ENCODE assay signal across 10 mouse cellular contexts in genomic region chr12:80091080-80091479, GRCm38 (mm10). TPM values are rescaled to one million over a fixed set of nuclear protein-coding genes. Genes with fewer than 3 reads are reported as not detected.
A peak's percentile ranks its signal among the peaks of the same experiment; 100 is the strongest.
DNase-seq lines count a peak whose midpoint lies in the region; ATAC-seq lines count a peak whose summit lies in the region.
"Had no signal": no experiment of that assay in that cellular context is flagged by ENCODE, and none has a peak within 500 bp of the region (broad histone marks: within the 10 kb centered on the region; RNA-seq: fewer than 3 reads in every experiment).

No protein-coding gene starts in this region.

- no peaks in the 10 kb centered on the region for H3K36me3 ChIP-seq in lung, embryonic 16.5 days (ENCODE audit: control insufficient read depth, insufficient read depth, low read length)
- H3K36me3 ChIP-seq in limb, embryonic 10.5 days: no peaks in the 10 kb centered on the region
- H3K36me3 ChIP-seq in stomach, embryonic 14.5 days (ENCODE audit: control insufficient read depth, insufficient read depth, low read length): no peaks in the 10 kb centered on the region
- H3K36me3 ChIP-seq: neural tube, embryonic 12.5 days had no signal

- ATAC-seq in lung, embryonic 16.5 days (ENCODE audit: low read depth): peak; percentile 83
- ATAC-seq in stomach, embryonic 14.5 days (ENCODE audit: insufficient number of reproducible peaks, insufficient read depth, low FRiP score, low read depth): no peak

- DNase-seq in heart, adult 11 months: peak; percentile 92
- DNase-seq in heart, postnatal 10 days: no peak
- no peak for DNase-seq in lung, postnatal 10 days
- DNase-seq in limb, embryonic 10.5 days (ENCODE audit: low spot score): no peak
- DNase-seq in urinary bladder, postnatal 36 days (ENCODE audit: low spot score in 2 of 2): no peak
- no peak for DNase-seq in left cerebral cortex, adult 9 months (ENCODE audit: low spot score in 2 of 2)
- DNase-seq: left cerebral cortex, postnatal 4 days had no signal

- no peaks in the 10 kb centered on the region for H3K27me3 ChIP-seq in lung, embryonic 16.5 days (ENCODE audit: control insufficient read depth, insufficient read depth, low read depth, low read length)
- no peaks in the 10 kb centered on the region for H3K27me3 ChIP-seq in limb, embryonic 10.5 days (ENCODE audit: low read depth, poor library complexity, severe bottlenecking)
- no peaks in the 10 kb centered on the region for H3K27me3 ChIP-seq in stomach, embryonic 14.5 days (ENCODE audit: control insufficient read depth, insufficient read depth, low read length)
- H3K27me3 ChIP-seq: neural tube, embryonic 12.5 days had no signal

- H3K27ac ChIP-seq in lung, embryonic 16.5 days (ENCODE audit: low read length): peak overlapping the region; percentile 80
- peak overlapping the region; percentile 54; the same call in 1 of the 2 replicates for H3K27ac ChIP-seq in limb, embryonic 10.5 days
- H3K27ac ChIP-seq in stomach, embryonic 14.5 days (ENCODE audit: low read length): peak overlapping the region; percentile 61; the same call in 1 of the 2 replicates
- H3K27ac ChIP-seq: neural tube, embryonic 12.5 days had no signal

- H3K4me2 ChIP-seq in lung, embryonic 16.5 days (ENCODE audit: low read depth, low read length): peak overlapping the region; percentile 35
- 0 out of 2 replicates have a peak overlapping the region, but pooled peaks have one; percentile 14 for H3K4me2 ChIP-seq in stomach, embryonic 14.5 days (replicated peaks; ENCODE audit: low read depth, low read length)
- H3K4me2 ChIP-seq: neural tube, embryonic 12.5 days had no signal

- no peak overlapping the region for H3K4me3 ChIP-seq in lung, embryonic 16.5 days (ENCODE audit: low read length)
- no peak overlapping the region for H3K4me3 ChIP-seq in limb, embryonic 10.5 days
- no peak overlapping the region for H3K4me3 ChIP-seq in stomach, embryonic 14.5 days (ENCODE audit: low read depth, low read length)
- H3K4me3 ChIP-seq: neural tube, embryonic 12.5 days had no signal

- WGBS in lung, embryonic 16.5 days: 27% methylated on average over 8 of the region's 8 CpGs
- WGBS in limb, embryonic 10.5 days: 48% methylated on average over 8 of the region's 8 CpGs
- WGBS in stomach, embryonic 14.5 days: 26% methylated on average over 8 of the region's 8 CpGs

- intact Hi-C loops in heart, postnatal 10 days (cut with DNase I): no loop called here

- no peak overlapping the region for H3K9ac ChIP-seq in lung, embryonic 16.5 days (ENCODE audit: low read length)
- H3K9ac ChIP-seq in stomach, embryonic 14.5 days (replicated peaks; ENCODE audit: low read depth, low read length): no peak overlapping the region
- H3K9ac ChIP-seq: neural tube, embryonic 12.5 days had no signal

- peaks cover 13% of the 10 kb centered on the region for H3K4me1 ChIP-seq in lung, embryonic 16.5 days (replicated peaks; ENCODE audit: control insufficient read depth, insufficient read depth, low read length)
- peaks cover 16% of the 10 kb centered on the region for H3K4me1 ChIP-seq in limb, embryonic 10.5 days
- peaks cover 11% of the 10 kb centered on the region for H3K4me1 ChIP-seq in stomach, embryonic 14.5 days (ENCODE audit: control insufficient read depth, insufficient read depth, low read length)

- H3K9me3 ChIP-seq in lung, embryonic 16.5 days (ENCODE audit: control insufficient read depth, low read length): no peaks in the 10 kb centered on the region
- no peaks in the 10 kb centered on the region for H3K9me3 ChIP-seq in limb, embryonic 10.5 days (replicated peaks)
- H3K9me3 ChIP-seq in stomach, embryonic 14.5 days (ENCODE audit: control insufficient read depth, low read depth, low read length): no peaks in the 10 kb centered on the region
- H3K9me3 ChIP-seq: neural tube, embryonic 12.5 days had no signal

RNA-seq across cellular contexts. Expression of gene Zfp36l1, which starts 21.7 kb away (rescaled TPM):
- 100 to 1,000 TPM; 126 to 152 TPM for total RNA-seq in heart, postnatal 10 days (2021)
- polyA plus RNA-seq in lung, embryonic 16.5 days (2015; fragmentation: Nextera tagmentation; extraction: Ambion mirVana): 131 and 152 TPM in 2 replicates
- 88.4 and 96.4 TPM in 2 replicates for polyA plus RNA-seq in limb, embryonic 10.5 days (2016; fragmentation: Nextera tagmentation; extraction: Ambion mirVana)
- polyA plus RNA-seq in stomach, embryonic 14.5 days (2014; fragmentation: Nextera tagmentation; extraction: Ambion mirVana): 228 and 245 TPM in 2 replicates
